Mouse (Mus musculus): ENCODE measurements at regions not wholly inside any gene's neighbourhood (a gene's known extent, or its start where the extent isn't known, plus 50 kb on each side); places are given as distances from the start of the nearest gene placed in this dataset.

DNA sequence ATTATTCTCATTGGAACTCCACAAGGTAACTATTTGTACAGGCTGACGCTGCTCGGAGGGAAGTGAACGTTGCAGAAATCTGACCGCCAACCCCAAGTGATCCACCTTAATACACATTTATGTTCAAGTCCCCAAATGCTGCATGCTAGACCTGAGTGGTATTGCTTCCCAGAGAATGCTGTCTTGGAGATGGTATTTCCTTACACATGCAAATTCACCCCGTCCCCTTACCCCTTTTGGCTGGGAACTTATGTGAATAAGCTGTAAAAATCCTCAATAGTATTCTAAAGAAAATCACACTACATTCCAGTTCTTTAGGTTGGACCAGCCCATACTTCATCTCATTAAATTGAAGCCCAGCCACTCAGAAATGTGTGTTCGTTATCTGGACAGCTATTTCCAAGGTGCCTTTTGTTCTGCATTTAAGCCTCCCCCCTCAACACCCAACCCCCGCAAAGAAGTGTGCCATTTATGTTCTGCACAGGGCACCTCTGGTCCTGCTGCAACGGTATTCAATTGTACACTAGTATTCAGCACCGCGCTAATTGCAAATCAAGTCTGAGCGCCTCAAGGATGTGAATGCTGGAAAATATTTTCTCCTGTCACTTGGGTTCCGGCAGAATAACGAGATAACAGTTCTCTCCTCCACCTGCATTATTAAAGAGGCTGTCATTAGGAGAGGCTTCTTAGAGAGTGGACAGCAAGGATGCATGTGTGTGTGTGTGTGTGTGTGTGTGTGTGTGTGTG lies 278.0 kb upstream of the Tas2r119 start:
- TF ChIP-seq ELF1 (IDR thresholded peaks at IDR 0.05; ENCODE audit: low read depth, low read length): no peak
- TF ChIP-seq CTCF (IDR thresholded peaks at IDR 0.05 in 2 of 3, conservative IDR thresholded peaks at IDR 0.05 in 1 of 3; ENCODE audit: control insufficient read depth in 1 of 3, insufficient read depth in 1 of 3, low read depth in 2 of 3, low read length in 3 of 3, poor library complexity in 1 of 3, severe bottlenecking in 1 of 3): no peak
- TF ChIP-seq CHD1 (IDR thresholded peaks at IDR 0.05; ENCODE audit: low read depth, low read length): no peak
- TF ChIP-seq ETS1 (IDR thresholded peaks at IDR 0.05; ENCODE audit: low read depth, low read length): no peak
- TF ChIP-seq POLR2AphosphoS2 (IDR thresholded peaks at IDR 0.05; ENCODE audit: low read length): no peak
- TF ChIP-seq MAX (IDR thresholded peaks at IDR 0.05; ENCODE audit: low read length): no peak
- no peak for TF ChIP-seq SMC3 (IDR thresholded peaks at IDR 0.05; ENCODE audit: low read depth, low read length)
- TF ChIP-seq BHLHE40 (IDR thresholded peaks at IDR 0.05; ENCODE audit: borderline replicate concordance, low read depth, low read length): no peak
- no peak for TF ChIP-seq ZMIZ1 (IDR thresholded peaks at IDR 0.05; ENCODE audit: low read depth, low read length)
- TF ChIP-seq USF1 (IDR thresholded peaks at IDR 0.05; ENCODE audit: low read depth, low read length): no peak
- TF ChIP-seq HCFC1 (IDR thresholded peaks at IDR 0.05; ENCODE audit: low read depth, low read length): no peak
- no peak for TF ChIP-seq NRF1 (IDR thresholded peaks at IDR 0.05; ENCODE audit: insufficient read depth, low read depth, low read length, poor library complexity, severe bottlenecking)
